Mouse (Mus musculus): ENCODE results near the gene Gm42372. TPM values are rescaled to one million over a fixed set of nuclear protein-coding genes. Genes with fewer than 3 reads are reported as not detected.
A peak's percentile ranks its signal among the peaks of the same experiment; 100 is the strongest.

The Gm42372 gene
- polyA plus RNA-seq, 1 experiment from 2014 or later = 1.3 TPM

DNA sequence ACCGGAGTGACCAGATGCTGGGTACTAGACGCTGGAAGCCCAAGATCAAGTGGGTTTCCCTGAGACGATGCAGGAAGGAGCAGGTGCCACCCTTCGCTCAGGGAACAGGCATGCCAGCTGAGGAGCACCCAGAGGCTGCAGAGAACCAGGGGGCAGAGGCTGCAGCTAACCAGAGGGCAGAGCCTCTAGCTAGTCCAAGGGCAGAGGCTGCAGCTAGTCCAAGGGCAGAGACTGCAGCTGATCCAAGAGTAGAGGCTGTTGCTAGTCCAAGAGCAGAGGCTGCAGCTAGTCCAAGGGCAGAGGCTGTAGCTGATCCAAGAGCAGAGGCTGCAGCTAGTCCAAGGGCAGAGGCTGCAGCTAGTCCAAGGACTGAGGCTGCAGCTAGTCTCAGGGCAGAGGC is 12.5 kb downstream of the Gm42372 start:
- Histone ChIP-seq H3K4me1 (peaks cover 74% of the 10 kb centered on the region), H3K36me3 (peaks cover 50% of the 10 kb centered on the region), H3K27ac (replicated peaks) (peak overlapping the region; percentile 94; the same call in 1 of the 2 replicates), H3K4me3 (peak overlapping the region; percentile 72), H3K9me3 (replicated peaks) (0 out of 2 replicates have a peak, but pooled peaks cover 3% of the 10 kb centered on the region), H3K27me3 (ENCODE audit: low read depth, poor library complexity, severe bottlenecking) (no peaks in the 10 kb centered on the region)
- no peak for DNase-seq (ENCODE audit: low spot score)
- 93% methylated on average over 4 of the region's 4 CpGs for WGBS

- no peak for DNase-seq (ENCODE audit: low spot score)
- Histone ChIP-seq H3K4me1 (peaks cover 42% of the 10 kb centered on the region), H3K36me3 (peaks cover 72% of the 10 kb centered on the region), H3K27ac (replicated peaks) (no peak overlapping the region), H3K9me3 (replicated peaks) (0 out of 2 replicates have a peak, but pooled peaks cover 3% of the 10 kb centered on the region), H3K4me3 (no peak overlapping the region), H3K27me3 (ENCODE audit: low read depth, poor library complexity, severe bottlenecking) (no peaks in the 10 kb centered on the region)
- WGBS = 78% methylated on average over 4 of the region's 4 CpGs
Observed at GRCm38 (mm10) chr7:16999233-16999632, 16.3 kb downstream of the Gm42372 start.

DNA sequence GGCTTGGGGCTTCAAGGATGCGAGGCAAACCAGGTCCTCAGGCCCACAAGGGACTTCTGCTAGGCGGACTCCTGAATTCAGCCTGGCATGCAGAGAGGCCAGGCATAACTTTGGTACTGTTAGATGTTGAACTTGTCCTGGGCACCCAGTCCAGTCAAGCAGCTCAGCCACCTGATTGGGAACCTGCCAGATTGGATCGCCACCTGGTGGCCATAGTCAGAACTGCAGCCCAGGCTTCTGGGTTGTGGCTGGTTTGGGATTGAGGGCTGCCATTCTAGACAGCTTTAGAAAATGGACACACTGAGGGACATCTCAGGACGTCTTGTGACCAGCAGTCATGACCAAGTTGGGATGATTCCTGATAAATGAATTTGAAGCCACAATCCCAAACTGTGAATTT is 16.8 kb downstream of the Gm42372 start:
- Histone ChIP-seq H3K9me3 (replicated peaks) (0 out of 2 replicates have a peak, but pooled peaks cover 3% of the 10 kb centered on the region), H3K4me1 (peaks cover 38% of the 10 kb centered on the region), H3K36me3 (peaks cover 77% of the 10 kb centered on the region), H3K4me3 (no peak overlapping the region), H3K27me3 (ENCODE audit: low read depth, poor library complexity, severe bottlenecking) (no peaks in the 10 kb centered on the region), H3K27ac (replicated peaks) (no peak overlapping the region)
- peak; percentile 87 for DNase-seq (ENCODE audit: low spot score)
- WGBS = 27% methylated on average over 4 of the region's 4 CpGs

- Histone ChIP-seq H3K27ac (replicated peaks) (no peak overlapping the region), H3K4me1 (peaks cover 9% of the 10 kb centered on the region), H3K36me3 (peaks cover 79% of the 10 kb centered on the region), H3K9me3 (replicated peaks) (no peaks in the 10 kb centered on the region), H3K4me3 (no peak overlapping the region), H3K27me3 (ENCODE audit: low read depth, poor library complexity, severe bottlenecking) (no peaks in the 10 kb centered on the region)
- 17% methylated on average over 7 of the region's 7 CpGs for WGBS
- DNase-seq (ENCODE audit: low spot score) = peak; percentile 85
Observed at GRCm38 (mm10) chr7:17002375-17003195, 19.7 kb downstream of the Gm42372 start.

GRCm38 (mm10) chr7:17003230-17003960 is 20.5 kb downstream of the Gm42372 start:
- 83% methylated on average over 7 of the region's 7 CpGs for WGBS
- Histone ChIP-seq H3K4me3 (no peak overlapping the region), H3K36me3 (peaks cover 79% of the 10 kb centered on the region), H3K4me1 (peaks cover 3% of the 10 kb centered on the region; the same call in 1 of the 2 replicates), H3K9me3 (replicated peaks) (no peaks in the 10 kb centered on the region), H3K27ac (replicated peaks) (no peak overlapping the region), H3K27me3 (ENCODE audit: low read depth, poor library complexity, severe bottlenecking) (no peaks in the 10 kb centered on the region)
- no peak for DNase-seq (ENCODE audit: low spot score)

GRCm38 (mm10) chr7:17004716-17005115 is 21.8 kb downstream of the Gm42372 start:
- Histone ChIP-seq H3K4me1 (no peaks in the 10 kb centered on the region), H3K9me3 (replicated peaks) (no peaks in the 10 kb centered on the region), H3K27ac (replicated peaks) (no peak overlapping the region), H3K4me3 (no peak overlapping the region), H3K36me3 (peaks cover 83% of the 10 kb centered on the region), H3K27me3 (ENCODE audit: low read depth, poor library complexity, severe bottlenecking) (no peaks in the 10 kb centered on the region)
- 90% methylated on average over 7 of the region's 7 CpGs for WGBS
- DNase-seq (ENCODE audit: low spot score) = no peak

DNA sequence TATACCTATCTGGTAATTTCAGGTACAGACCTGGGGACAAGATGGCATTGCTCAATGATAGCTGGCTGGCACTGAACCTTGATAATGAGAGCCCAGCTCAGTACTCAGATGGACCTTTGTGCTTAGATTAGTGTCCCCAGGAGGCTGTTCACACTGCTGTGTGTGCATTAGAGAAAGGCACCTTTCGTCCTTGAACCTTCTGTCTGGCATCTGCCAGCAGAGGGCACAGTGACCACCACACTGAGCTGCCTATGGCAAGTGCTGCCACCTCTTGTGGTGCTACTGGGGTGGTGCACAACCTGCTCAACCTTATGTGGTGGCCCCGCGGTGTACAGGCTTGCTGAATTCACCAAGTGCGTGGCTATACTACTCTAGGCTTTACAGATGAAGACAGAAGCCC is 24.4 kb downstream of the Gm42372 start:
- H3K27me3 ChIP-seq (ENCODE audit: low read depth, poor library complexity, severe bottlenecking) = no peaks in the 10 kb centered on the region
- 84% methylated on average over 4 of the region's 4 CpGs for WGBS
- no peak overlapping the region for H3K27ac ChIP-seq (replicated peaks)
- no peaks in the 10 kb centered on the region for H3K9me3 ChIP-seq (replicated peaks)
- DNase-seq (ENCODE audit: low spot score) = no peak
- peaks cover 92% of the 10 kb centered on the region for H3K36me3 ChIP-seq
- H3K4me3 ChIP-seq = no peak overlapping the region
- no peaks in the 10 kb centered on the region for H3K4me1 ChIP-seq

DNA sequence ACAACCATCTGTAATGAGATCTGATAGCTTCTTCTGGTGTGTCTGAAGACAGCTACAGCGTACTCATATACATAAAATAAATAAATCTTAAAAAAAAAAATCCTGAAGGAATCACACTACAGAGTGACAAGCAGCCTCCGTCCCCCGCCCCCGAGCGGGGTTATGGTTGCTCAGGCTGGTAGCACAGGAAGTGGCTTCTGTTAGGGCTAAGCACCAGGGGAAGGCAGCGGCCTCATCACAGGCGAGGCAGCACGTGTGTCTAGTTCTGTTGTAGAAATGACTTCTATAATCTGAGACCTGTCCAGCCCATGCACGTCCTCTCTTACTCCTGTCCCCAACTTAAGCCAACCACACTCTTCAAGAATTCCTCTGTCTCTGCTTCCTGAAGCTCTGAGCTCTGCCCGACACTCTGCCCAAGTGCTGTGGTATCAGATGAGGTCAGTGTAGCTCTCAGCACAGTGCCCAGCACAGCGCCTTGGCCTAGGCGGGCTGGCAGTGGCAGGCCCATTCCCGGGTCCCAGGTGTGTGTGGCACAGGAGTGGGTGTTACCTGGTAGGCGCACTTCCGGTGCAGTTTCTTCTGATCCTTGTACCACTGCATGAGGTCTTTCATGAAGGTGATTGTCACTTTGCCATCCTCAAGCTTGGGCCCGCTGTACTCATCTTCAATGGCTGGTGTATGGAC is 26.6 kb downstream of the Gm42372 start:
- Histone ChIP-seq H3K9me3 (replicated peaks) (no peaks in the 10 kb centered on the region), H3K4me1 (no peaks in the 10 kb centered on the region), H3K27ac (replicated peaks) (no peak overlapping the region), H3K4me3 (no peak overlapping the region), H3K36me3 (peaks cover 100% of the 10 kb centered on the region), H3K27me3 (ENCODE audit: low read depth, poor library complexity, severe bottlenecking) (no peaks in the 10 kb centered on the region)
- 95% methylated on average over 16 of the region's 16 CpGs for WGBS
- no peak for DNase-seq (ENCODE audit: low spot score)

DNA sequence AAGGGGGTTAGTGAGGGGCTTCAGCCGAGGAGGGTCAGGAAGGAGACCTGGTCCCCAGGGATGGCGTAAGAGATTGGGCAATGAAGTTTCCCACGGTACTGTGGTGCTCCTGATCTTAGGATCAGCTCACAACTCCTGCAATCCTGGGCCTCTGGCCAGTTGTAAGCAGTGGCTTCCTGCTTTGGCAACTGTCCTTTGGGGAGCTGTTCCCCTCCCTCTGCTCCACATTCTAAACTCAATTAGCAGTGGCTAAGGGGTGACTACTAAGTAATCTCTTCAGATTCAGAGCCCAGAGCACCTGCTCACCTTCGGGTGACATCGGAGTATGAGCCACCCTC is 27.1 kb downstream of the Gm42372 start:
- Histone ChIP-seq H3K36me3 (peaks cover 100% of the 10 kb centered on the region), H3K27ac (replicated peaks) (no peak overlapping the region), H3K27me3 (ENCODE audit: low read depth, poor library complexity, severe bottlenecking) (no peaks in the 10 kb centered on the region), H3K4me3 (no peak overlapping the region), H3K4me1 (no peaks in the 10 kb centered on the region), H3K9me3 (replicated peaks) (no peaks in the 10 kb centered on the region)
- 90% methylated on average over 5 of the region's 5 CpGs for WGBS
- DNase-seq (ENCODE audit: low spot score) = no peak

DNA sequence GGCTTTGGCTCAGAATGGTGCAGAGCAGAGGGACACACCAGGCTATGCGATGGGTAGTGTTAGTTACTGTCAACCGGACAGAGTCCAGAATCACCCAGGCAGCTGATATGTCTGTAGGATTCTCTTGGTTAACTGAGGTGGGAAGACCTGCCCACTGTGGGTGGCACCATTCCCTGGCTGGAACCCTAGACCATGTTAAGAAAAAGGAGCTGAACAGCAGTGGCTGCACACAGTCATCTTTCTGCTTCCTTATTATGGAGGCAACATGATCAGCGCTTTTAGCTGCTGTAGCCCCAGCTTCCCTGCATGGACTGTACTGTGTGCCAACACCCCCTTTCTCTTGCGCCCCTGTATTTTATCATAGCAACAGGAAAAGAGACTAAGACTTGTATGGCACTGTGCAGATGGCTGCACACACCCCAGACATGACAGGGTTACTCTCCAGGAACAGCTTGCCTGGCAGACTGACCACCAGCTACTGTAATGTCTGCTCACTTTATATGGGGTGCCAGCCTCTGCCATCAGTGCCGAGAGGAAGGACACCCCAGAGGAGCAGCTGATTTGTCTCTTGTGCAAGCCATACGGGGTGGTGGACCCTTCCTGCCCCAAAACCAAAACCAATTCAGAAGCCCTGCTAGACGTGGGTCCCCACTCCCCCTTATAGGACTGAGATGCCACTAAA is 29.2 kb downstream of the Gm42372 start:
- H3K27ac ChIP-seq (replicated peaks) = no peak overlapping the region
- no peaks in the 10 kb centered on the region for H3K27me3 ChIP-seq (ENCODE audit: low read depth, poor library complexity, severe bottlenecking)
- no peaks in the 10 kb centered on the region for H3K4me1 ChIP-seq
- peaks cover 100% of the 10 kb centered on the region for H3K36me3 ChIP-seq
- WGBS = 95% methylated on average over 7 of the region's 7 CpGs
- no peak for DNase-seq (ENCODE audit: low spot score)
- no peak overlapping the region for H3K4me3 ChIP-seq
- H3K9me3 ChIP-seq (replicated peaks) = no peaks in the 10 kb centered on the region

- no peak for DNase-seq (ENCODE audit: low spot score)
- WGBS = 85% methylated on average over 6 of the region's 6 CpGs
- Histone ChIP-seq H3K27me3 (ENCODE audit: low read depth, poor library complexity, severe bottlenecking) (no peaks in the 10 kb centered on the region), H3K27ac (replicated peaks) (no peak overlapping the region), H3K36me3 (peaks cover 97% of the 10 kb centered on the region), H3K4me1 (no peaks in the 10 kb centered on the region), H3K9me3 (replicated peaks) (no peaks in the 10 kb centered on the region), H3K4me3 (no peak overlapping the region)
Observed at GRCm38 (mm10) chr7:17015381-17015780, 32.5 kb downstream of the Gm42372 start.

DNA sequence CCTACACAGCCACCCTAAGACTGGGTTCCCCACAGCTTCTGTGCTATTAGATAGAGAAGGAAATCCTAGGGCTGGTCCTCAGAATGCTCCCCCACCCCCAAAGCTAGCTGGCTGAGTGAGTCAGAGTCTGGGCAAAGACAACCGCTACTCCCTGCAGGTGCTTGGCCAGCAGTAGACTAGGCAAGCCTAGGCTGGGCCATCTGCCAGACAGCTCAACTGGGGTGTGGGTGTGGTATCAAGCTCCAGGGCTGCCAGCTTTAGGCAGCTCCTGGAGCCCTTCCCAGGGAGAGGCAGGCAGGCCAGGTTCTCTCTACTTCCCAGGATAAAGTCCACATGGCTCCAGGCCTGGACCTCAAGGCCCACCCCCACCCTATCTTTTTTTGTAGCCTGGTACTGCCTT is 34.1 kb downstream of the Gm42372 start:
- Histone ChIP-seq H3K4me3 (no peak overlapping the region), H3K27ac (replicated peaks) (no peak overlapping the region), H3K36me3 (peaks cover 97% of the 10 kb centered on the region), H3K9me3 (replicated peaks) (no peaks in the 10 kb centered on the region), H3K4me1 (no peaks in the 10 kb centered on the region), H3K27me3 (ENCODE audit: low read depth, poor library complexity, severe bottlenecking) (no peaks in the 10 kb centered on the region)
- no peak for DNase-seq (ENCODE audit: low spot score)
- 91% methylated on average over 1 of the region's 1 CpGs for WGBS

Measured in midbrain, embryonic 10.5 days (tissue).